Mouse (Mus musculus) mouse trophoblast stem cell (cell line): ENCODE data around the gene Akap6.

Experiments used
- in situ Hi-C, 2 experiments: fragments of 300-500 bp; cut with MseI, MboI; formaldehyde crosslinking; loops; 2 replicates in 1 of 2; 3 replicates in 1 of 2; pipeline ENCODE4 v1.15.1; 2025

The Akap6 gene

DNA sequence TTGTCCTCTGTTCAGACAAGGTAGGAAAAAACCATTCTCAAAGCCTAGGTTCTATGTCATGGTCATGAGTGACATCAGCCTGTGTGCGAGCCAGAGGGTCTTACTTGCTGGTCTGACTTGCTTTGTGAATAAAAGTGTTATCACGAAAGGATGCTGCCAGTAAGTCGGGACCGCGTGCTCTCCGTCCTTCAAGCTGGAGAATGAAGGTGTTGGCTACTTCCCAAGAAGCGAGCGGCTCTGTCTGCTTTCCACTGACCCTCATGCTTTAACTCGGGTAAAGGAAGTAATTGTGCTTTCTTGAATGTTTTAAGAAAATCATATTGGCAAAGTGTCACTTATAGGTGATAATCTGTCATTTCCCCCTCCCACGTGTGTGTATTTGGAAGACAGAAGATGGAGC lies 198.9 kb downstream of the Akap6 start:
- in situ Hi-C loops: no loop called here

DNA sequence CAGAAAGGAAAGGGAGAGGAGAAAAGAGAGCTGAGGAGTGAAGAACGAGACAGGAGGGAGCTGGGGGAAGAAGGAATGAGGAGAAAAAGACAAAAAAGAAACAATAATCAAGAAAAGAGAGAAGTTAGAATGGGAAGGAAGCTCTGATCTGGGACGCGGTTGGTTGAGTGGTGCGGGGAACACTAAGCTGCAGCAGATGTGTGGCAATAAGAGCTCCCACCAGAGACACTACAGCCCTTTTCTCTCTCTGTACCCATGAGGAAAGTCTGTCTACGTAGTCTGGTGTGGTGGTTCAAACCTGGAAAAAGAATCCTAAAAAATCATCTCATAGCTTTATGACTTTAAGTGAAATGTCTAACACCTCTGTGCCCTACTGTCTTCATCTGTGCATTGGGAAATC lies 204.9 kb downstream of the Akap6 start:
- in situ Hi-C loops: loop anchor here (25.0 kb wide), 2 partner anchors 333 to 1158 kb away; partner anchors contain the start of gene Npas3 (in 2 of the 2)

DNA sequence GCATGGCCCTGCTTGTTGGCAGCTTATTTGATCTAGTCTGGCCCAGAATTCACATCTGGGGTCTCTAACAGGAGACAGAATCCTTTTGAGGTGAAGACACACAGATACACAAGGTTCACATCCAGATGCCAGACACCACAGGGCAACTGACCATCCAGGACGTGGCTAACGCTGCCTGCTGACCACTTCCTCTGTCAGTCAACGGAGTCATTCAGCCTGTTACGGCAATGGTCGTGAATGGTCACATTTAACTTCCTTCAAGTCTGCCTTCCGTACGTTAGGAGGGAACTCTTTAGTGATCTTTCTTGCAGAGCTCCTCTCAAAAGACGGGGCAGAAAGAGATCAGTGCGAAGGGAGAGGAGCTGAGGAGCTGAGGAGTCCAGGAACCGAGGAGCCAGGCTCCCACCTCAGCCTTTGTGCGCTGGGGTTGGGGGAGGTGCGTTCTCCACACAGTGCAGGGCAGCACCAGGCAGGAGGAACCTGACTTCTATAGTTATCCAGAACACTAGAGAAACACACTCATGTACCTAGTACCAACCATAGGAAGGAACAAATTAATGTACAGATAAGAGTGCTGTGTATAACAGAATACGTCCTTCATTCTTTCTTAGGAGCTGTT lies 209.4 kb downstream of the Akap6 start:
- in situ Hi-C loops: loop anchor here (25.0 kb wide), 2 partner anchors 329 to 1154 kb away; partner anchors contain the start of gene Npas3 (in 2 of the 2)

DNA sequence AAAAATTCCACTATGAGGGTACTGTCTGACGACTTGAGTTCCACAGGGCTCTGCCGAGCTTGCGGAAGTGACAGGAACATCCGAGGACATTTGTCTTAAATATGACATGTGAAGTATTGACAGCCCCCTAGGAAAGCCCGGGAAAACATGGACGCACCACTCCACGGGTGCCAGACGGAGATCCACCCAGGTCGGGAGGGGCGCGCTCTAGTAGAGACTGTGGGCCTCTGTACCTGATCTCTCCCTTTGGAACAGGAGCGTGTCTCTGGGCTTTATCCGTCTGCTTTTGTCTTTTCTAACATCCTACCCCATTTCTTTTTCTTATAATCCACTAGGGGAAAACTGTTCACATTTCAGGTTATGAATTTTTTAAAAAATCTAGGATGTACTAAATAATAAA lies 211.2 kb downstream of the Akap6 start:
- in situ Hi-C loops: loop anchor here (25.0 kb wide), 2 partner anchors 327 to 1152 kb away; partner anchors contain the start of gene Npas3 (in 2 of the 2)

DNA sequence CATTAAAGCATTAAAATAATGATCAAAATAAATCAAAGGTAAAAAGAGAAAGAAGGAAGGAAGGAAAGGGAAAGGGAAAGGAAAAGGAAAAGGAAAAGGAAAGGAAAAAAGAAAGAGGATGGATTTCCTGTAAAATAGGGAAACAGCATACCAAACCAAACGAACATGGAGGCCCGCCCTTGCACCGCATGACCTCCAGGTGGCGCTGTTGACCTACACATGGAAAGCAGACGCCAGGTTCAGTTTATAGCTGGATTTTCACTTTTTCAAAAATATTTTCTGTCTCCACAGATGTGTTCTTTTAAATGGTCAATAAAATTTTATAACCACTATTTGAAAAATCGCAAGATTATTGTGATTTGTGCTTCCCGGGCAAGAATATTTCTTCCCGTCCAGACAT lies 211.6 kb downstream of the Akap6 start:
- in situ Hi-C loops: loop anchor here (25.0 kb wide), 2 partner anchors 326 to 1151 kb away; partner anchors contain the start of gene Npas3 (in 2 of the 2)

DNA sequence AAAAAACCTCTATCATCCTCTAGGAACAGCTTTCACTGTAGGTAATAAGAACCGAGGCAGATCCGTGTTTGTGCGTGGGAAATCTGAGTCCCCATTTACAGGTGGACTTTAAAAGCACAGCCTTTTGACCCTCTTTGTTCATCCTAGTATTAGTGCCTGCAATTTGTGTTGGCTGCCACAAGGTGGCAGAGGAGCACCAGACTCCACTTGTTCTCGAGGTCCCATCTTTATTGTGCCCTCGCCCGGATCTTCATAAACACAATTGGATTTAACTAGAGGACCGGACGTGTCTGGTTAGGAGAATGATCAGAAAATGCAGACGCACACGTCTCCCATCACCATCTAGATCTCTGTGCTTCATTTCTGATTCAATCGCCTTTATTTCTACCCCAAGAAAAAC lies 219.8 kb downstream of the Akap6 start:
- in situ Hi-C loops: loop anchor here (25.0 kb wide), 2 partner anchors 318 to 1143 kb away; partner anchors contain the start of gene Npas3 (in 2 of the 2)

DNA sequence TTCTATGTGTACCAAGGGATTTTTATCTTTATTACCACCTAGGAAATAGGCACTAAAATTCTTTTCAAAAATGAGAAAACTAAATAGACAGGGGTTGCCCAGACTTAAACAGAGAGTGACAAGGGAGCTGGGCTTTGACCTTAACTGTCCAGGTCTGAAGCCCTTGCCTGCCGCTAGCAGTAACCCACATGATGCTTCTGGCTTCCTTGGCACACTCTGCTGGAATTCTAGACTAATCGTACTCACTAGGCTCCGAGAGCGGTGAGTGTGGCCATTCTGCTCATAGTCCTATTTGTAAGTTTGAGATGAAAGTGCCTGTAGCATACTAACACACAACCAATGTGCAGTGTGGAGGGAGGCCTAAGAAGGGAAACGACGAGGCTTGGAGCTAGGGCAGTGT lies 223.3 kb downstream of the Akap6 start:
- in situ Hi-C loops: loop anchor here (25.0 kb wide), 2 partner anchors 315 to 1140 kb away; partner anchors contain the start of gene Npas3 (in 2 of the 2)

DNA sequence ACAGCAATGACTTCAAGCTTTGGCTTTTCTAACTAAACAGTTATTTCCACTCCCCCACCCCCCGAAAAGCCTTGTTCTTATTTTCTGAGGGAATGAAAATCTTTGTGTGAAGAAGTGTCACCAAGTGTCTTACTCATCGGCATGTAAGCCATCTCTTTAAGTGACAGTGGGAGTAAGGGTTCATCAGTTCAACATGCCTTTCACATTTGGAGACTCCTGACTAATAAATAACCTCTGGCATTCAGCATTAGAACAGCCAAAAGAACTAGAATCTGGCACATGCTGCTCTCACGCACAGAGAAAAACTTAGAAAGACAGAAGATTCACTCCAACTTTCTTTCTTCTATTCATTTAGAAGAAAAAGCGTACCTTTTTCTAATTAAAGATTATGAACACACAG lies 226.3 kb downstream of the Akap6 start:
- in situ Hi-C loops: no loop called here

DNA sequence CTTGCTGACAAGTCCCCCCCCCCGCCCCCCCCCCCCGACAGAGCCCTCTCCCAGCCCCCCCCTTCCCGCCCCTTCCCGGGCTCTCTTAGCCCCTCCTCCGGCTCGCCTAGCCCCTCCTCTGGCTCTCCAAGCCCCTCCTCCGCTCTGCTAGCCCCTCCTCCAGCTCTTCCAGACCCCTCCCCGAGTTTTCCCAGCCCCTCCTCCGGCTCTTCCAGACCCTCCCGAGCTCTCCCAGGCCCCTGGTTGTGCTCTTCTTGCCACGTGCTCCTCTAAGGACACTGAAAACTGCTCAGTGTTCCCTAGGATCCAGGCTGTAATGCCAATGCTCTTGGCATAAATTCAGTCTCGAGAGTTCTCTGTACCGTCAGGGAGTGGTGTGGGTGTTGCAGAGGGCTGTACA lies 234.6 kb downstream of the Akap6 start:
- in situ Hi-C loops: no loop called here

DNA sequence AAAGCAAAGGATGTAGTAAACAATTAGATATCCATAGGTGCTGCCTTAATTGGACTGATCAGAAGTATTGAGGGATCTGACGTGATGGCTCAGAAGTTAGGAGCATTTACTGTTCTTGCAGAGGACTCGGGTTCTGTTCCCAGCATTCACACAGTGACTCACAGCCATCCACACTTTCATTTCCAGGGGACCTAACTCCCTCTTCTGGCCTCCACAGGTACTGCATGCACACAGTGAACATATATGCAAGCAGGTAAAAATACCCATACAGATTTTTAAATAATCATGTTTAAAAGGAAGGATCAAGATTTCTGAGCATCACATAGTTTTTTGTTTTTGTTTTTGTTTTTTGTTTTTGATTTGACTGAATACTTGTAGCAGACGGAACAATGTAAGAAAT lies 235.8 kb downstream of the Akap6 start:
- in situ Hi-C loops: no loop called here

DNA sequence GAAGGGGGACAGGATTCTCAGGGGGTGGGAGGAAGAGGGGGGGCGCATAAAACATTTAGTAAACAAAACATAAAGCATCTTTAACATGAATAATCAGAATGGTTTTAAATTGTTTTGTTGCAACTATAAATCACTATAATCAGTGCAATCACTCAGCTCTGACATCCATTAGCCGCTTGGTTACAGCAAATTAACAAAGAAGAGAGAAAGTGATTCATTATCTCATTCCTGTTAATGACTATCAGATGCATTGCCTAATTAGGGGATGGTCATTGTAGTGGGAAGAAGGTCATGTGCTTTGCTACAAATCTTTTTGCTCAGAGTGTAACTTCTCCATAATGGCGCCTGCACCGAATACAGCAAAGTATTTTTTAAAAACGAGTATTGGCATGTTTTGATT lies 239.6 kb downstream of the Akap6 start:
- in situ Hi-C loops: no loop called here

DNA sequence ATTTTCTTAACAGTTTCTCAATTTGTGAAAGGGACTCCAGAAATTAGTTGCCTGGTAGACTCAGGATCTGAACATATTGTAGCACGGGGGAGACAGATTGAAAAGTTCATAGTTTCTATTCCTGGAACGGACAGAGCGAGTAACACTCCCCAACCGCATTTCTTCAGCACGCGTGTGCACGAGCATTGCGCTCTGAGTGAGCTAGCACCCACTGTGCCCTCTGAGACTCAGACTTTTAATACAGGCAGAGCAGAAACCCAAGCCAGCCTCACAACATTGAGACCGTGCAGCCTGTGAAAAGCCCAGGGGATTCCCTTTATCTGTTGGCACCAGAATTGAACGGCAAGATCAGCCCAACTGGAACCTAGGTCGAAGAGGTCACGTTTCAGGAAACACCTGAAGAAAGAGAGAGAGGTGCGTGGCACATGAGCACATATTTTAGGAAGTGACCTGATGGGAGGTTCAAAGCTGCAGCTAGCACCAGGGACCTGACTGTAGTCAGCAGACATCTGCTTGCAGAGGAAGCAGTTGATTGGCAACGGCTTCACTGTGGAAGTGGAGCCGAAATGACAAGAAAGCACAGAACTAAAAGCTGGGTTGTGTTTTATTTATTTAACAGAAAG lies 240.3 kb downstream of the Akap6 start:
- in situ Hi-C loops: no loop called here

DNA sequence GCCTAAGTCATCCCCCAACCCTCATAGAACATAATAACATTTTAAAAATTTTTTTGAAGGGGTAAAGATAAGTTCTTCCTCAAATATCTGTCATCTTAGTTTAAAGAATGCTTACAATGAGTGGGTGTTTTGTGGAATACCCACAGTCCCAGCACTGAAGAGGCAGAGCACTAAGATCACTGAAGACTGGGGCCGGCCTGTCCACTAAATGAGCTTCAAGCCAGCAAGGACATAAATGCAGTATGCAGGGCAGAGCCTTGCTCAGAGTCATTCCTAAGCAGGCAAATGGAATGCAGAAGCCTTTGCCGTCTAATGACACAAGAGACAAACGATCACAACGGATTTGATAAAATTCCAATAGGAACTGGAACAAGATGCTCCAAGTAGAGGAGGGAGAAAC lies 242.8 kb downstream of the Akap6 start:
- in situ Hi-C loops: no loop called here

DNA sequence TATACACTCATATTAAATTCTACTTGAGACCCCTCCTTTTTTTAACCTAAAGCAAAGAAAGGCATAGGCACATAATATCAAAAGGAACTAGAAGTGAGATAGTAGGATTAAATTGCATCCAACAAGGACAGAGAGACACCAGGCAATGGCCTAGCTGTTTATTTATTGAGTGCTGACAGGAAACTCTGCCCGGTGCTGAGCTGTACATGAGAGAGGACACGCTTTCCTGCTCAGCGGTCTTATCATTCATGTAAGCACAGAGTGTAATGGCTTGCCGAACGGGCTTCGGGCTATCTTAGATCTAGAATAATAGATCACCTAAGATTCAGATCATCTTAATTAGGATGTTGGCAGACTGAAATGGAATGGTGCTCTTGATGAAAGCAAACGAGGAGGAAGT lies 245.1 kb downstream of the Akap6 start:
- in situ Hi-C loops: no loop called here

DNA sequence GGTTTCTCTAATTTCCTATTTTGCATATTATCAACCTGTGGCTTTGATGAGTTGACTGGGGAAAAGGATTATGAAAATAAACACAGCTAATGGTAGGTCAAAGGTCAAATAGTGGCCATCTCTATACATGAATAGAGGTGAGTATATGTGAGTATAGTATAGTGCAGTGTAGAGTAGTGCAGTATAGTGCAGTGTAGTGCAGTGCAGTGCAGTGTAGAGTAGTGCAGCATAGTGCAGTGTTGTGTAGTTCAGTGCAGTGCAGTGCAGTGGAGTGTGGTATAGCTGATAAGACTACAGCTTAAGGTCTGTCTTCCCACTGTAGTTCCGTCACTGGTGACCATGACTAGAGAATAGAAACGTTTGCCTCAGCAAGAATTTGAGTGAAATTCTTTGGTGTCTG lies 245.8 kb downstream of the Akap6 start:
- in situ Hi-C loops: no loop called here

DNA sequence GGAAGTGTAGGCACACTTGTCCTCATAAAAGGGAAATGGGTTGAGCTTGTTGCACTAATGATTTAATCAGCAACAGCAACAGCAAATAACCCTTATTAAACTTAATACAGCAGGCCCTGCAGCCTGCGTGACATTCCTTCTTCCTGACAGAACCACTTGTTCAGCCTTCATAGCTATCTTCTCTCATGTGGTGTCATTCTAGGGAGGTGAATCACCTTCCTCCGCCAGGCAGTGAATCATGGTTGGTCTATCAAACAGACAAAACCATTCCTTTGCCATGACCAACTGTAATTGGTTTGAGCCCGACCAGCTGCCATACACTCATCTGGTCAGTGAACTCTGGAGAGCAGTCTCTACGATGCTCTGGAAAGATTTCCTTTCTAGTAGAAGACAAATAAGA lies 251.5 kb downstream of the Akap6 start:
- in situ Hi-C loops: no loop called here

DNA sequence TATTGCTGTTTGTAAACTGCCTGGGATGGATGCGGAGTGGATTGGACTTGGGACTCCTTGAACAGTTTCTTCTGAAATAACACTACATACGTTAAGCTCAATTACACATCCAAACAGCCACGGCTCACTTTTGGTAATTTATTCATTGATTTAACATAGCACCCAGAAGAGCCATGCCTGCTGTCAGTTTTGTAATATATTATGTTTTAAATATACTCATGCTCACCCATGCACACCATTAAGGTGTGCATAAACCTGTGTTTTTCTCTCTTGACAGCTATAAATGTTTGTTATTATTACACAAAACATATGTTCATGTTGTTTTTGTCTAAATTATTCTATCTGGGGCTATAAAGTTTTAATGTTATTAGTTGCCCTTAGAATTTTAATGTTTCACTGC lies 258.4 kb downstream of the Akap6 start:
- in situ Hi-C loops: no loop called here

DNA sequence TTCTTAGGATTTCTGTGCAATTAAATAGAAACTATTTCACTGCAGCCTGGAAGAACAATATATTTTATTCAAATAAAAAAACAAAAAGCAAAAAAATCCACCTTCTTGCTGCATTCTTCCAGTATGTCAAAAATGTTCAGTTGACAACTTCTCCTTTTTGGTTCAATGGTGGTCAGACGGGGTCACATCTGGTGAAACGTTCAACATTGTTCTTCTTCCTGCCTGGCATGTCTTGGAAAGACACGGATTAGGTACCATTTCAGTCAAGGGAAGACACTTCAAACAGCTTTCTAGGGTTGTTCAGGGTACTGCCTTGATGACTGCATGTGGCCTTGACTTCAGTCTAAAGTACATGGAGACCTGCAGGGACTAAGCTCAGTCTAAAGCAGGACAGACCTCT lies 258.8 kb downstream of the Akap6 start:
- in situ Hi-C loops: no loop called here

DNA sequence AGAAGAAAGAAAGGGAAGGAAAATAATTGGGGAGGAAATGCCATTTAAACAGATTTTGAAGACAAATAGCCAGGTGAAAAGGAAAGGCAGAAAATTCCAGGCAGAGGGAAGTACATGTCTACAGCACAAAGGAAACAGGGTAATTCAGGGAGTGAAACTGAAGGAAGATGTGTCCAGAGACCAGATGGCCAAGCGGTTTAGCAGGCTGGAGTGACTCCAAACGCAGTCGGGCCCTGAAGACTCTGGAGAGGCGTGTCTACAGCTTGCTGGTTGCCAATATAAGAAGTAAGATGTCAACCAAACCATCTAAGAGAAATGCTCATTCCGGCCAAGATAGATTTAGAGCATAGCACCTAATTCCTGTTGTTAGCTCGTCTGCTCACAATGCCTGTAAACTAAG lies 292.6 kb downstream of the Akap6 start:
- in situ Hi-C loops: no loop called here

DNA sequence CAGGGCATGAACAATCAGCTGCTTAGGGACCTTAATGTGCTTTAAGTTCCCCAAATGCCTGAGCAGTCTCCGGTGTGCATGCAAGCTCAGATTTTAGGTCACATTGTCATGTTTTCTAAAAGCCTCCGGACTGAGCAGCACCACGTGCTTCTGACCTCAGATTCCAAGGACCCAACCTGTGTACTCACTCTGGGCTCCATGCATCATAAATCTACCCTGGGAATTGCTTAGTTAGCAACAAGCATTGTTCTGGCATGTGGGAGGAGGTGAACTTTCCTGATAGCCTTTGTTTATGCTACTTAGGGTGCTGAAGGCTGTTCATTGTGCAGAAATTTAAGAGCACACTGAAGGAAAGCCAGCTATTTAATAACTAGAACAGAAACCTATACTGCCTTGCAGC lies 313.2 kb downstream of the Akap6 start:
- in situ Hi-C loops: no loop called here

DNA sequence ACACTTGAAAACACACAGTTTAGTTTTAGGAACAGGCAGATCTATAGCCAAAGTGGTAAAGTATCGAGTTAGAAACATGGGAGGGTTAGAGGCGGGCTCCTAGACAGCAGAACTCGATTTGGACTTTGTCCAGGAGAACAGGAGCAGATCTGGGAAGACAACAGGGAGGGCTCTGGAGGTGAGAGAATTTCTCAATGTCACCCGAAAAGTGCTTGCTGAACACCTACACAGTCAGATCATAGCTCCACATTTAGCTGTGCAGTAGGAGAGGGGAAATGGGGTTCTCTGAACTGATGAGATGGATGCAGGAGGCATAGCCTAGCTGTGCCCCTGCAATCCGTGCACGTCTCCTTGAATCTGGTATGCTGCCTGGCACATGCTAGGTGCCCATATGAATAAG lies 315.4 kb downstream of the Akap6 start:
- in situ Hi-C loops: no loop called here

DNA sequence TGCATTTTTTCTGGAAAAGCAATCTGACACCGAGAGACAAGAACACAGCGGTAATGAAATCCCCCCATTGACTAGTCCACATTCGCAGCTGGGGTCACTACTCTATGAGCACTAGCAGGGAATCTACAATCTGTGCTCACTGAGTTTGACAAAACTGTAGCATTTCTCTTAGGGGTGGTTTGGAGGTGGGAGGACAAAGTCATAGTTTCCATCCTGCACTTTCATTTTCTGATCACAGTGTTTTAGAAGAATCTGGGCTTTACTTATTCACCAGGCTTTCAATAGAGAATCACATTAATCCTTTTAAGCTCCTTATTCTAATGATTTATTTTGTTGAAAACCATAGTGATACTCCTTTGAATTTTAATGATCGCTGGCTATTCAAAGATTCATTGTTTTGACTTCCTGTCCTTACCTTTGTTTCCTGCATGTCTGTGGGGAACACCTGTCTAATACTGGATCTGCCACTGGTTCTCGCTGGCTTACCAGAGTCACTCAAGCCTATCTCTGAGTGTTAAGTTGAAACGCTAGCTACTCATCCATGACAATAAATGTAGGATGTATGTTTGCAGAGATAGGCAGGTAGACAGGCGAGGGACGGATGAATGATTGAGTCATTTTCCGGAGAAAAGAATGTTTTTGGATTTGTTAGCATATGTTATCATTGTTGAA lies 325.5 kb downstream of the Akap6 start:
- in situ Hi-C loops: no loop called here

DNA sequence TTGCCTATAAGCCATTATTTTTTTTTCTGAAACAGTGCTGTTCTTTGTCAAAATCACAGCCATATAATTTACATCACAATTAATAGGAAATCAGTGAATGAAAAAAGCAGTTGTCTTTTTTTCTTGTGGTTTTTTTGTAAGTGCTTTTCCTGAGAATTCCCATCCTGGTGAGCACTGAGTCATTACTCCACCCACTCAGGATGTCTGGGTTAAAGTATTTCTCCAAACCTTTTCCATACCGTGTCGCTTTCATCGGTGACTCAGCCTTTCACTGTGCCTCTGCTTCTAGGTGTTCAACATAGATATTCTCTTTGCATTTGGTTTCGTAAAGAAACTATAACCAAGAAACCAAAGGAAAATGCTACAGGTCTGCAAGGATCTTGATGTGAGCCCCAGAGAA lies 328.1 kb downstream of the Akap6 start:
- in situ Hi-C loops: no loop called here
